Mouse (Mus musculus): ENCODE results near the gene Btbd2.

DNA sequence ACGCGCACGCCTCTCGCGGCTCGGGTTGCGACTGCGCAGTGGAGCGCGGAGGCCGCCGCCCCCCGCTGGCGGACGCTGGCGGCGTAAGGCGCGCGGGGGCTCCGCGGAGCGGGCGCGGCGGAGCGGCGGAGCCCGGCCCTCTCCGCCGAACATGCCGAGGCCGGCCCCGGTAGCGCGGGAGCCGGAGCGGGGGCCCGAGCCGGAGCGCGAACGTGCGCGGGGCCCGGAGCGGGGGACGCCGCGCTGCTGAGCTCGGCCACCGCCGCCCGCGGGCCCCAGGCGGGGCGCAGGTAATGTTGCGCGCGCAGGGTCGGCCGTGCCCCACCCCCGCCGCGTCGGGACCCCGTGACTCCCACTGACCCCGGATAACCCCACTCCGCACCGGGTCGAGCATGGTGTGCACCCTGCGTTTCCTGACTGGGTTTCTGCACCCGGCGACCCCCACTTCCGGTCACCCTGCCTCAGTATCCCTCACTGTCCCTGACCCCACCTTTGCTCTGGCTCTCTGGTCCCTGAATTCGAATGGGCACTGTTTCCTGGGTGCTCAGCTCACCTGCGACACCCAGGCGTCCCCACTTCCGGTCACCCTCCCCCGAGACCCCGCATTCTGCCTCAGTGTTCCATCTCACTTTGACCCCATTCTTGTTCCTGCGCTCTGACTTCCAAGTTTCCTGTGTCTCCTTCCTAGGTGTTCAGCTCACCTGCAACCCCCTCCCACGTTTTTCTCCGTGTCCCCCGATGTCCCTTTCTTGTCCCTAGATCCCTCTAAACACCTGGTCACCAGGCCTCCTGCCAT lies 34.0 kb downstream of the Btbd2 start, which contains the start of gene Csnk1g2:
- TF ChIP-seq EP300 (IDR thresholded peaks at IDR 0.05; ENCODE audit: low read depth) (no peak), CTCF (IDR thresholded peaks at IDR 0.05; ENCODE audit: low read depth) (peak; percentile 40; the same call in 1 of the 2 replicates)

All from liver, postnatal 0 days (tissue).